Mouse (Mus musculus): Measurements from ENCODE around the gene Prickle1.

Gene Prickle1

DNA sequence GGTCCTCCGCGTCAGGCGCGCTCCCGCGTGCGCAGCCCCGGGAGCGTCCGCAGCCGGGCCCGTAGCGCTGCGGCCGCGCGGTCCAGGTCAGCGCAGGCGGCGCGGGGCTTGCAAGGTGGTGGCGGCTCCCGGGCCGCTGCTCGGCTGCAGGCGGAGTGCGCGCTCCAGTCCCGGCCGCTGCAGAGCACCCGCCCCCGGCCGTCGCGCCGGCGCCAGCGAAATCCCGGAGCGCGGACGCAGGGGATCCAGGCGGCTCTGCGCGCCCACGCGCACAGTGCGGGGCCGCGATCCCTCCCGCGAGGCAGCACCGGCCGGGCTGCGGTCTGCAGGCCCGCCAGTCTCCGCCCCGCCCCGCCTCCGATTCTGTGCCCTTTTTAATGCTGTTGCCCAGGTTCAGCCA is at the start of gene Prickle1:
Prickle1 (minus strand) TSS at position 146 of the 400 bp plus-strand sequence.
- peak; percentile 95 for DNase-seq

GRCm38 (mm10) chr15:93640221-93640620 is 44.5 kb upstream of the Prickle1 start:
- no peak for DNase-seq

- DNase-seq, result no peak
Measured at GRCm38 (mm10) chr15:93636976-93637375, 41.3 kb upstream of the Prickle1 start.

DNA sequence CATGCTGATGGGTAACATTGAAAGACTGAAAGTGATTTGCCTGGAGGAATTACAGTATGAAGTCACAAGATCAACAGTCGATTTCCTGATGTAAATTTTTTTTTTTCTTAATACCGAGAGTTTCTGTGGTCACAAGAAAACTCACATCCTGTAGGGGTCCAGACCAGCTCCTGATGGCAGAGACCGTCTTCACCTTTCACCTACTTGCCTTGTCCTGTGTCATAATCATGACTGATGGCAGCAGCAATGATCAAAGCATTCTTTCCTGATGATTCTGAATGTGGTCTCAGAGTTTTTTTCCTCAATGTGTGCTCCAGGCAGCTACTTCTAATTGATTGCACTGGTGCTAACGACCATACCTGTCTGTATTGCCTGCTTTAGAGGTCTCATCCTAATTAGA is 39.9 kb upstream of the Prickle1 start:
- DNase-seq, result no peak

GRCm38 (mm10) chr15:93634536-93634935 is 38.8 kb upstream of the Prickle1 start:
- DNase-seq, result no peak

DNA sequence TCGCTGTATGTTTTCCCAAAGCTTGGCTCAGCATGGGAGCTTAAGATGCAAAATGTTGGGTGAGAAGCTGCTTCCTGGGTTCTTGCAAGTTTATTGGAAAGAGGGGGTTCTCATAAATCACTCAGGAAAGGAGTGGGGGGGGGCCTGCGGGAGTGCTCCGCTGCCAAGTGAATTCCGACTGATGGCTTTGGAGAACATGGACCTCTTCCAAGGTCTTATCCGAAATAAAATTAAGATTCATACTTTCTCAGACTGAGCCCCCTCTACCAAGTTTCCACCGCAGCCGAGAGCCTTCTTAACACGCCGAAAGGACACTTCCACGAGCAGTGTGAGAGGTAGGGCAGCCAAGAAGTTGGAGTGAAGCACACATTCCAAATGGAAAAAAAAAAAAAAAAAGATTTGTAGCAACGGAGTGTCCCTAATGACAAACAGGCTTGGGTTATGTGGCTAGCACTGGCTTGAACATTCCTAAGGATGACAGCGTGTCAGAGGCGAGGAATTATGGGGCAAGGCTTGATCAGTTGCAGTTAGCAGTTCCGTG is 34.4 kb upstream of the Prickle1 start:
- DNase-seq, result peak; percentile 45

DNA sequence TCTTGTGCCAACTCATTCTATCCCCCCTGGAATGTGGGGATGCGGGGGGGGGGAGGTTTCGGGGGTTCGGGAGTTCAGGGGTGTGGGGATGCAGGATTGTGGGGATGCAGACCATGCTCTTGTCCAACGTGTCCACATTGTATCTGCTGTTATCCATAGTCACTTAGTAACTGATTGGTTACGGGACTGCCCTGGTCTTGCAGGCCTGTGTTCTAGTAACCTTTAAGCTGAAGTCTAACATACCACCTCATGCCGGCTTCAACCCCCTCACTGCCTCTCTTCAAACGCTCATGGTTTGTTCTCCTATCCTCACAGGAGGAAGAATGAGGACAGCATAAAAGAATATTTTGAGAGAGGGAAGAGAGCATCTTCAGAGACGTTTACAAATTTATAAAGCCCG is 33.5 kb upstream of the Prickle1 start:
- no peak for DNase-seq

DNA sequence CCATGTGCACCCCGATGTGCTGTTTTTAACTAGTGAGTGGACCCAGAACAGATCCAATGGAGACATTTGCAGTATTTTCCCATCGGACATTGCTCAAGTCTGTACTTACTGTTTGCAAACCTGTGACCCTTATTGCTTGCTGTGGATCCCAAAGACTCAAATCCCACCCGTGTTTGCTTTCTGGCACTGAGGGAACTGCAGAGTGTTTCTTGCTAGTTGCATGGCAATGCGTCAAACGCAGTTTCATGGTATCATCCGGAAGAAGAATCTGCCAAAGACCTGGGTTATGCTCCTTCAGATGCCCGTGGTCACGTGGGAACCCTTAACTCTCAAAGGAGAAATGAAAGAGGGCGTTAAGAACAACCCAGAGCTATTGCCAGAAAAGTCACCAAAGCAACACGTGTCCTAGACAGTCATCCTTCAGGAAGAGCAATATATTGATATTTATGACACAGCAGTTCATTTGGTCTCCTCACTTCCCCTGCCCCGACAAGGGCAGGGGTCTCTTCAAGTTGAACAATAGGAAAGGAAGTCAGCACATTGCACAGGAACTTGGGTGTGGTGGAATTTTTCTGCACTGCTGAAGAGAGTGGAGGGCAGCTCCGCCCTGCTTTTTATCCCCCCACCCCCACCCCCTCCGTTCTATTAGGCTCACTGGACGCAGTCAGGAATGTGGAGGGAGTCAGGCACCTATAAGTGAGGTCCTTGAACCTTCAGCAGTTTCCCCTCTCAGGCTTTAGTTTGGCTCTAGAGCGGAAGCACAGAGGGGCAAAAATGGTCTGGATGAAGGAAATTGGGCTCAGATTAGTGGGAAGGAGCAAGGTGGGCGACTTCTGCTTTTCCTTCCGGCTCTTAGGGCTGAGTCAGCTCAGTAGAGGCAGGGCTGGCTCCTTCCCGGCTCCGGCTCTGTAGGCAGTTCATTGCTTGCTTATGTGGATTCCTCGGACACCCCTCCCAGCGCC is 32.4 kb upstream of the Prickle1 start:
- DNase-seq, result no peak

GRCm38 (mm10) chr15:93619551-93619950 is 23.9 kb upstream of the Prickle1 start:
- no peak for DNase-seq

DNA sequence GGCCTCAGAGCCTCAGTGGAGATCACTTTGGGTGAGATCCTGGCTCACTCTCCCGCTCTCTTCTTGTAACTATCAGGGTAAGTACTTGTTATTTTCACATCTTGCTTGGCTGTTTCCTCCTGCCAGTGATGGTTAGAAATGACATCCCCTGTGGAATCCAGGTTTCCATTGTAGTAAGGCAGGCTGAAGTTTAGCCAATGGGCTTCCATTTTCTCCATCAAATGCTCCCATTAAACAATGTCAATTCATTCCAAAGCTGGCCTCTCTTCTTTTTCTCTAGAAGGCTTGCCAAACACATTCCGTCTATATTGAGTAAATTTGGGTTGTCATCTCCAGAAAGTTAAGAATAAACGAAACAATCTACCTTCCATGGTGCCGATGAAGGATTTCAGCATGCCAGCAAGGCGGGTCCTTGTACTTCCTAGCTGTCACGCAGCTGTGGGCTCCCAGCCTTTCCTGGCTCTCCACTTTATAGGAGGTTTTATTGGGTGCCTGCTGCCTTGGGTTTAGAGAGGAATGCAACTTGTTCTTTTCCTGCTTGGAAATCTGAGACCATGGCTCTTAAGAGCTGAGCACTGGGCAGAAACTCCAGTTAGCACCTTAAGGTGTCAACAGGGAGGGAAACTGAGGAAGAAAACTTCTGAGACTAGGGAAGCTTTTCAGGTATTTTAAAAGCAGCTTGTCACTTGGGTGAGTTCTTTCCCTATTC is 22.9 kb upstream of the Prickle1 start:
- no peak for DNase-seq

GRCm38 (mm10) chr15:93616277-93616676 is 20.6 kb upstream of the Prickle1 start:
- no peak for DNase-seq

DNA sequence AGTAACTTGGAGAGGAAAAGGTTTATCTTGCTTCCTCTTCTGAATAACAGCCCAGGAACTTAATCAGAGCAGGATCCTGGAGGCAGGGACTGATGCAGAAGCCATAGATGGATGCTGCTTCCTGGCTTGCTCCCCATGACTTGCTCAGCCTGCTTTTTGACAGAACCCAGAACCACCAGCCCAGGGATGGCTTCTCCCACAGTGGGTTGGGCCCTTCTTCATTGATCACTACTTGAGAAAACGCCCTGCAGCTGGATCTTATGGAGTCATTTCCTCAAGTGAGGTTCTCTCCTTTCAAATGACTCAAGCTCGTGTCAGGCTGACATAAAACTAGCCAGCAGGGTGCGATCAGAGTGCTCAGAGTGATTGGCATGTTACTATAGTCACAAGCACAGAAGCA is 19.3 kb upstream of the Prickle1 start:
- no peak for DNase-seq

DNA sequence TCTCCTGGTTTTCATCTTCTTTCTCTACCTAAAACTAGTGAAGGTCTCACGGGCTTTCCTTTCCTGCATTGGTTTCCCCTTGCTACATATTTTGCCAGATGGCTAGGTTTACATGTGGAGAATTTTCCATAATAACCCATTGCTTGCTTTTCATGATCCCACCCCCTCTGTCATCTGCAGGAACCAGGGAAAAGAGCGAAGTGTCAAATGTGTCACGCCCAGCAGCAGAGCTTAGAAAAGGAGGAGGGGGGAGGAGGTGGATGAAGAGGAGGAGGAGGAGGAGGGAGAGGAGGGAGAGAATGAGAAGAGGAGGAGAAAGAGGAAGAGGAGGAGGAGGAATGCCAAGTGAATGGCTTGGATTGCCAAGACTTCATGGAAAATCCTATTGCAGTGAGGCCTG is 17.9 kb upstream of the Prickle1 start:
- DNase-seq, result no peak

DNA sequence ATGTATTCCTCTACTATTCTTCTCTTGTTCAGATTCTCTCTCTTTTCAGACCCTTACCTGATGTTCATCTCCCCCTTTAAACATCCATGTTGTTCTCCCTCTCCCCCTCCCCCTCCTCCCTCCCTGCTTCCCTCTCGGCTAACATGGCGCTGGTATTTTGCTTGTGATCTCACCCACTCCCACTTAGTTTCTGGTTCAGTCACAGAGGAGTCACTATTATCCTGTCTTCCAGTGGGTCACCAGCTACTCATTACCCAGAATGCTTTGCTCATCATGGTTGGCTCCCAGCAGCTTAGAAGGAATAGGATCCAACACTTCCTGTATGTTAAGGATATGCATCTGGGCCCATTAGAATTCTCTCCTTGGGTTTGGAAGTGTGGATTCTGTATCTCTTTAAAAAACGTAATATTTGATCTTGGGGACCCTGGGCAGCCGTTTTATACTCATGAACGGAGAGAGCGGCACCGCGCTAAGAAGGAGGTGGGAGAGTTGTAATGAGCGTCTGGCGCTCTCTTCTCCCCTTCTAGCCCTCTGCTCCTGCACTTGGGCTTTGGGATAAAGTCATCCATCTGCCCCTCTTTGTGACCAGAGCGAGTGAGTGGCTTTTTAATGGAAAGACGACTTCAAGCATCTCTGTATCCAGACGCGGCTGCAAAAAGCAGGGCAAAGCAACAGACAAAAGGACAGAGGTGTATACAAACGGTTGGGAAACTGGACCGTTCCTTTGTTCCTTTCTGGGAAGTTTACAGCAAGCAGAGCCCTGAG is 16.0 kb upstream of the Prickle1 start:
- no peak for DNase-seq

- no peak for DNase-seq
Measured at GRCm38 (mm10) chr15:93610721-93611201, 15.1 kb upstream of the Prickle1 start.

- no peak for DNase-seq
Measured at GRCm38 (mm10) chr15:93610288-93610687, 14.6 kb upstream of the Prickle1 start.

DNA sequence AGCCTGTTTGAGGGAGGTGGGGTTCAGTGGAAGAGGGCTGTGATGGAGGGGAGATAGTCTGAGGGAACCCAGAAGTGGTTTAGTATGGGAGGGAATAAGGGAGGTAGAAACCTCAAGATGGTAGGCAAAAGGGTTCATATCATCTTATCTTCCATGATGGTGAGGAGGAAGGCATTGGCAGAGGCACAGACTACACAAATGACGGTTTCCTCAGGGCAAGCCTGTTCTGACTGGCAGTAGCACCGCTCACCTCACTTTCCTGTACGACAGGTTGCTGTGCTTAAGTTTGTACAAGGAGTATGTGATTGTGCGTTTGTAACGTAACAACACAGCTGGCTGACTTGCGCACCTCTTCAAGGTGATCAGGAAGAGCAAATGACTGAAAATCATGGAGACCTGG is 7.2 kb upstream of the Prickle1 start:
- no peak for DNase-seq

GRCm38 (mm10) chr15:93601461-93602015 is 5.8 kb upstream of the Prickle1 start:
- no peak for DNase-seq

DNA sequence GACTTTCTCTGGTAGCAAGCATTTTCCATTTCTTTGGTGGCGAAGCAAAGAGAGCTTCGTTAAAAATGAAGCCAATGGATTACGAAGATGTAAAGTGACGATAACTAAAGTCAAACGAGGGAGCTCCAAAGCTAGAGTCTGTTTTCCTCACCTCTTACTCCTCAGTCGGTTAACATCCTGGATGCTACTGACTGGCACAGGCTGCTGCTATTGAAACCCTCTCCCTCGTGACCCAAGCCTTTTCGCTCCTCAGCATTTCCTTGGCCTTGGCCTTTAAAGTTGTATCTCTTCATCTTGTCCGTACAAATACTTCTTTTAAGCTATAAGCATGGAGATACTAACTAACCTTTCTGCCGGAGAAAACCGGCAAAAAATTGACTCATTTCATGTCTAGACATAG is 1.3 kb upstream of the Prickle1 start:
- DNase-seq, result no peak

- DNase-seq, result peak; percentile 86
Measured at GRCm38 (mm10) chr15:93596285-93596684, 594 bp upstream of the Prickle1 start.

- DNase-seq, result peak; percentile 79
Measured at GRCm38 (mm10) chr15:93594888-93595698, 598 bp downstream of the Prickle1 start.
